Mouse (Mus musculus) cortical plate, adult 2 months (tissue): ENCODE measurements around the gene Sipa1. TPM values are rescaled to one million over a fixed set of nuclear protein-coding genes. Genes with fewer than 3 reads are reported as not detected.
A peak's percentile ranks its signal among the peaks of the same experiment; 100 is the strongest.

Experiments used
- H3K27ac ChIP-seq: fragments of 200-500 bp; 2 replicates; pipeline ENCODE4 v1.5.1; 2012; ENCODE audit warnings: low read length, control low read depth, inconsistent platforms; ENCODE audit not compliant: insufficient read depth
- H3K4me1 ChIP-seq: fragments of 200-500 bp; 2 replicates; pipeline ENCODE4 v1.6.1; 2011; ENCODE audit warnings: low read length; ENCODE audit not compliant: control insufficient read depth, insufficient read depth
- H3K4me3 ChIP-seq: fragments of 200-500 bp; 2 replicates; pipeline ENCODE4 v1.5.1; 2011; ENCODE audit warnings: mild to moderate bottlenecking, low read length, control low read depth; ENCODE audit not compliant: insufficient read depth
- CTCF ChIP-seq: fragments of 200-500 bp; IDR thresholded peaks from 2 replicates; pipeline ENCODE4 v1.5.1; 2011; ENCODE audit warnings: mild to moderate bottlenecking, control low read depth, low read length; ENCODE audit not compliant: insufficient read depth; ENCODE audit errors: extremely low read depth
- POLR2A ChIP-seq: fragments of 200-500 bp; IDR thresholded peaks from 2 replicates; pipeline ENCODE4 v1.6.1; 2011; ENCODE audit warnings: mild to moderate bottlenecking, low read length, control low read depth; ENCODE audit not compliant: insufficient read depth; ENCODE audit errors: extremely low read depth
- polyA plus RNA-seq: library from polyadenylated mRNA; depleted of rRNA; stranded (reverse); fragments of >200 nt; gene quantifications from 2 replicates; pipeline ENCODE4 v1.2.3, GENCODE M21; 2012; rRNA removed

Gene Sipa1
- 16.9 and 17.7 TPM in 2 replicates for polyA plus RNA-seq

DNA sequence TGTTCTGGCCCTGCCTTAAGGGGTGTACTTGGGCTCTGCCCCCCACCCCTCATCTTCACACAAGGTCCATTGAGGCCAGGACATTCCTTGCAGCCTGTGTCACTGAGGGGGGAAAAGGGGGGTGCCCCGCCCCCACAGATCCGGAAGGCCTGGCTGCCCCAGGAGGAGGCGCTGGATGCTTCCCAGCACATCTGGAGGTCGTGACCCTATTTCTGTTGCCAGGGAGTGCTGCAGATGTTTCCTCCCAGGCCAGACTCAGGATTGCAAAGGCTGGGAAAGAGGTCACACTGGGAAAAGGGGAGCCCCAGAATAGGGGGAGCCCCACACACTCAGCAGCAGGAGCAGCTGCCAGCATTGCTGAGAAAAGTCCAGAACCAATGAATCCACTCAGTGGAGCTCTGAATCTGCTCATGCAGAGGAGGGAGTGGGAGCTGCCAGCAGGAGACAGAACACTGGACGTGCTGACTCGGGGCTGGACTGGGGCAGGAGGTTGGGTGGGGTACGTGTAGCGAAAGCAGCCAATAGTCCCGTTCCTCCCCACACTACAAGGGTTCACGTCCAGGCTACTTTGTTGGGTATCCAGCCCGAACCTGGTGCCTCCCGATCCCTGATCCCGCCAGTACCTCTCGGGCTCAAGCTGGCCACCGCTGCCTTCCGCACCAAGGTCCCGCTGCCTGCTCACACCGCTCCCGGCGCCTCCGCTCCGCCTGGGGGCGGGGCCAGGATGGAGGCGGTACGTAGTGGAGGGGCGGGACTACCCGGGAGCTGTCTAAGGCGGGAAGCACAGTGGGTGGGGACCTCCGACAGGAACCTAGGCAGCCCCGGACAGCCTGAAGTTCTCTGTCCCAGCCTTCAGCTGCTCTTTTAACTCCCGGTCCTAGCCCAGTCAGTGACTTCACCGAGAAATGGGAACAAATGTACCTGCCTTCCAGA lies at the start of gene Sipa1:
Sipa1 (minus strand) TSS at position 727 of the 933 bp plus-strand sequence.
- Histone ChIP-seq H3K27ac (peak within 1 kb of the TSS; percentile 78), H3K4me1 (no peaks in the 10 kb centered on the region), H3K4me3 (peak within 1 kb of the TSS; percentile 47)
- TF ChIP-seq CTCF (no peak), POLR2A (peak; percentile 44; the same call in 1 of the 2 replicates)

DNA sequence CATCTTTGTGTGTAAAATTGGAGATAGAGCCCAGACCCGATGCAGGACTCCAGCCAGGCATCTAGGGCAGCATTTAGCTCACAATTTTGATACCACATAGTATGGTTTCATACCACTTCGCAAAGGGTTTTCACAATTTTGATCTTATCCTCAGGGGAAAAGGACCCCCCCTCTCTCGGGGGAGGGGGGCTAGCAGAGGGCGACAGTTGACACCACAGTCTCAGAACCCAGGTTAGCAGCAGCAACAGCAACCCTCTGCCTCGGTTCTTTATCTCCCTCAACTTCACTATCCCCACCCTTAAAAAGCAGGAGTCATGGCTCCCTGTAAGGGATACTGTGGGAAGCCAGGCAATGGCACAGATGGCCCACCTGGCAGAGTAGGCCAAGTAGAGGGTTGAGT lies 49.7 kb upstream of the Sipa1 start:
- TF ChIP-seq CTCF = no peak
- TF ChIP-seq POLR2A = no peak
- H3K4me3 ChIP-seq = no peak overlapping the region
- H3K4me1 ChIP-seq = peaks cover 7% of the 10 kb centered on the region
- no peak overlapping the region for H3K27ac ChIP-seq

DNA sequence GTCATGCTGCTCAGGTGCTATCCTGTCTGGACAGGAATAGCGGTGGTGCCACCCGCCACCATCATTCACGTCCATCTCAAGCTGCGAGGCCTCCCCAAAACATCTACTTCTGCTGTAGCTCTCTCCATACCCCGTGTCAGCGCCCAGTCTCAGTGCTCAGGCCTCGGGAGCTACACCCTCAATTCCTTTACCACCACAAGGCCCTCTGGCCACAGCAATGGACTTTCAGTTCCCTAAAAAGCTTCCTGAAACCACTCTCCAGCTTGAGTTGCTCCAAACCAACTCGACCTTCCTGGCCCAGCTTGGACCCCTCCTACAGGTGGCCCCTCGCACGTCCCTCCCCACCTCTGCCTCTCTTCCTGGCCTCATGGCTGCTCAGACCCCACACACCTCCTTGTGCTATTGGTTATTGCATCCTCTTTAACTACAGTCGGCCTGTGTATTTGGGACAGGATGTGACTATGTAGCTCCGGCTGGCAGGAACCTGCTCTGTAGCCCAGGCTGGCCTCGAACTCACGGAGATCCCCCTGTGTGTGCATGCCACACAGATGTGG lies 48.5 kb upstream of the Sipa1 start:
- Histone ChIP-seq H3K4me3 (no peak overlapping the region), H3K27ac (no peak overlapping the region), H3K4me1 (peaks cover 6% of the 10 kb centered on the region)
- no peak for TF ChIP-seq POLR2A
- no peak for TF ChIP-seq CTCF

DNA sequence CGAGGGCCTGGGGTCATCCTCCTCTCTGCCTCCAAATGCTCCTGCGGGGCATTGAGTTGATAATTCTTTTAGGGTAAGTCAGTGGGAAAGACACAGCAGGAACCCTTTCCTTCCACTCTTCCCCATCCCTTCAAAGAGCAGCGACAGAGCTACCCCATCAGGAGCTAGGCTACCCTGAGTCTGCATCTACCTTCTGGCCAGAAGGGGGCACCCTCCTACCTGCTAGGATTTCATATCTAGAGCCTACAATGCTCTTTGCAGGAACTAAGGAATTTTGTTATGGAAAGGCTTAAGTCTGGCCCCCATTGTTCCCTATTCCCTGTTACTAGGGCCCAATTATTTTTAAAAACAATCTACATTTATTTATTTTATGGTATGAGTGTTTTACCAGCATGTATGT lies 47.7 kb upstream of the Sipa1 start:
- no peak overlapping the region for H3K27ac ChIP-seq
- no peak overlapping the region for H3K4me3 ChIP-seq
- TF ChIP-seq POLR2A (no peak), CTCF (peak; percentile 80)
- peaks cover 5% of the 10 kb centered on the region; the same call in 1 of the 2 replicates for H3K4me1 ChIP-seq

DNA sequence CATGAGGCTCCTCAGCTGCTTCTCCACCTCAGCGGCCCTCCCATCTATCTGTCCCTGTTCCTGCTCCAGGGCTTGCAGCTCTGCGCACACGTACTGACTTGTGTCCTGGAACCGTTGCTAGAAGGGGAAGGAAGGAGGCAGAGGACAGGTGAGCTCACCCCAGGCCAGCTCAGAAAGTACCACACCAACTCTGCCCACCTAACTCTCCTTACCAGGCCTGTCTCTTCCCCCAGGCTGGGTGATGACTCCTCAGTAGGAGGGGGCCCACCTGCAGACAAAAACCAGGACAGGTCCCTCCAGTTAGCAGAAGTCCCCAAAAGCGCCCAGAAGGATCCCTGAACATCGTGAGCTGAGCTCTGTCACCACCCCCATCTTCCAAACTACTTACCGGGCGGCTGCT lies 47.1 kb upstream of the Sipa1 start:
- peaks cover 5% of the 10 kb centered on the region; the same call in 1 of the 2 replicates for H3K4me1 ChIP-seq
- no peak overlapping the region for H3K4me3 ChIP-seq
- no peak for TF ChIP-seq POLR2A
- no peak for TF ChIP-seq CTCF
- no peak overlapping the region for H3K27ac ChIP-seq

DNA sequence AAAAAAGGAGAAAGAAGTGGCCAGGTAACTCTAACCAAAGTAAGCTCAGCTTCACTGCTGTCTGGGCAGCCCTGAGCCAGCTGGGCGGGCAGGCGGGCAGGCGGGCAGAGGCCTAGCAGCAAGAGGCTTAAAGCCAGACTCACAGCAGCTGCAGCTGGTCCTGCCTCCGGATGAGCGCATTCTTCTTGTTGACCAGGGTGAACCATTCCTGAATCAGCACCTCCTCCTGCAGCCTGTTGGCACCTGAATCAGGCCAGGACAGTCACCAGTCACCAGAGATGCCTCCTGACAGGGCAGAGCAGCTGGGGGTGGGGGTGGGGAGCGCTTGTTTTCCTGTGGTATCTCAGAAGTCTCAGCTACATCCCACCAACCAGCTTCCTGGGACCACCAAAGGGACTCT lies 46.6 kb upstream of the Sipa1 start:
- Histone ChIP-seq H3K4me1 (peaks cover 5% of the 10 kb centered on the region; the same call in 1 of the 2 replicates), H3K4me3 (no peak overlapping the region), H3K27ac (no peak overlapping the region)
- TF ChIP-seq CTCF (no peak), POLR2A (no peak)

DNA sequence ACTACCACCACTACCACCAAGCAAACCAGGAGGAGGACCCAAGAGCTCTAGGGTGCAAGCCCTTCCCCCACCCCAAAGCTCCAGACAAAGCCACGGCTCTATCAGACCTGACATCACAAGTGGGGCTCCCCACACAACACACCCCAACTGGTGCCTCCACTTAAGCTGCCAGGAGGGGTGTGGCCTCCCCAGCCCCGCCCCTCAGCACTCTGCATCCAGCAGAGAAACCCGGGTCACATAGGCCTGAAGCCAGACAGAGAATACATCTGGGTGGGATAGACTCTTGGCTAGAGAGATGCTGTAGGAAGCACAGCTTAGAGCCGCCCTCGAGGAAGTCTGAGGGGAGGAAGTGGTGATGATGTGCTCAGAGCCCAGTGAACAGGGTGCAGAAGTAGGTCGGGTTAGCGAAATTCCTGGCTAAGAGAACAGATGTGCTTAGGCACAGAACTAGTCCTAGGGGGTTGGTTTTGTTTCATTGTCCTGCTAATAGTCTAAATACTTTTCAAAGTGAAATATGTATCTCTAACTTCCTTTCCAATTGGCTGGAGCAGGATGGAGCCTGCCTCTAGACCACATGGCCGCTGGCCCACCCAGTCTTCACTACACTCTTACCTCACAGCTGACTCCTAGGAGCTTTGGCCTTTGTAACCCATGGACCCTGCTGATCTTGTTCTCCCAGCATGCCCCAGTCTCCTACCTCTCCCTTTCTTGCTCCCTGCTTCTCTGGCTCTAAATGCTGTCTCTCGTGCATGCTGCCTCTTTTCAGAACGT lies 41.5 kb upstream of the Sipa1 start:
- no peak for TF ChIP-seq POLR2A
- no peak for TF ChIP-seq CTCF

DNA sequence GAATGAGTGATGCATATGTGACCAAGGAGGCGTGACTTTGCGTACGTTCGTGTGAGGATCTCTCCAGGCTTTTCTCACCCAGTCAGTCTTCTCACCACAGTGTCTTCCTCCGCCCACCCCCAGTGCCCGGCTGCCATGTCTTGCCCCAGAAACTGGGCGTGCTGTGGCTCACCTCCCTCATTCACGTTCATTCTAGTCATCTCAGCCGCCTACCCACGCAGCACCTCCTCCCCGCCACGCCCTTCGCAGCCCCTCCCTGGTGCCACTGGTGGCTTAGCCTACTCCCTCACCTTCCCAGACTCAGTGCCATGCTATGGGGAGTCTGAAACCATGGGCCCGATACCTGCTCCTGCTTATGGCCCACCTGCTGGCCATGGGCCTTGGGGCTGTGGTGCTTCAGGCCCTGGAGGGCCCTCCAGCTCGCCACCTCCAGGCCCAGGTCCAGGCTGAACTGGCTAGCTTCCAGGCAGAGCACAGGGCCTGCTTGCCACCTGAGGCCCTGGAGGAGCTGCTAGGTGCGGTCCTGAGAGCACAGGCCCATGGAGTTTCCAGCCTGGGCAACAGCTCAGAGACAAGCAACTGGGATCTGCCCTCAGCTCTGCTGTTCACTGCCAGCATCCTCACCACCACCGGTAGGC lies 40.8 kb upstream of the Sipa1 start, which contains the start of gene Kcnk7:
Kcnk7 (plus strand) TSS at position 205 of the 638 bp plus-strand sequence.
- no peak within 1 kb of the TSS for H3K4me3 ChIP-seq
- H3K4me1 ChIP-seq = no peaks in the 10 kb centered on the region
- no peak within 1 kb of the TSS for H3K27ac ChIP-seq
- no peak for TF ChIP-seq POLR2A
- no peak for TF ChIP-seq CTCF

More for the DNA sequence above, 41.5 kb upstream of the Sipa1 start:
- Histone ChIP-seq H3K27ac (no peak overlapping the region), H3K4me3 (no peak overlapping the region), H3K4me1 (no peaks in the 10 kb centered on the region)

DNA sequence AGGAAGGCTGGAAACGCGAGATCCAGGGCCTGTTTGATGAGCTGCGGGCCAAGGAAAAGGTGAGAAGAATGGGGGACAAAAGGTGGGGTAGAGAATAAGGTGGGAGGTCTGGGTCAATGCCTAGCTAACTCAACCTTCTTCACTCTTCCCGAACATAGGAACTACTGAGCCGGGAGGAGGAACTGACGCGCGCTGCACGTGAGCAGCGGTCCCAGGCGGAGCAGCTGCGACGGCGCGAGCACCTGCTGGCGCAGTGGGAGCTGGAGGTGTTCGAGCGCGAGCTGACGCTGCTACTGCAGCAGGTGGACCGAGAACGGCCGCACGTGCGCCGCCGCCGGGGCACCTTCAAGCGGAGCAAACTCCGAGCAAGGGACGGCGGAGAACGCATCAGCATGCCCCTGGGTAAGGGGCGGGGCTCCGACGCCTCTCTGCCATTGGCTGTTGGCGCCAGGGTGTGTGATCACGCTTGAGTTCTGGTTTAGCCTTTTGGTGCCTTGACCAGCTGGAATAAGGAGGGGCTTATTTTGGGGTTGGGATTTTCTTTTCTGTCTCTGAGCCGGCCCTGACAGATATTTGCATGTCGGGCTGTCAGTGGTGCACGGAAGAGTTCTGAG lies 32.4 kb upstream of the Sipa1 start:
- H3K4me1 ChIP-seq = peaks cover 7% of the 10 kb centered on the region
- H3K27ac ChIP-seq = no peak overlapping the region
- no peak for TF ChIP-seq POLR2A
- TF ChIP-seq CTCF = no peak
- no peak overlapping the region for H3K4me3 ChIP-seq

DNA sequence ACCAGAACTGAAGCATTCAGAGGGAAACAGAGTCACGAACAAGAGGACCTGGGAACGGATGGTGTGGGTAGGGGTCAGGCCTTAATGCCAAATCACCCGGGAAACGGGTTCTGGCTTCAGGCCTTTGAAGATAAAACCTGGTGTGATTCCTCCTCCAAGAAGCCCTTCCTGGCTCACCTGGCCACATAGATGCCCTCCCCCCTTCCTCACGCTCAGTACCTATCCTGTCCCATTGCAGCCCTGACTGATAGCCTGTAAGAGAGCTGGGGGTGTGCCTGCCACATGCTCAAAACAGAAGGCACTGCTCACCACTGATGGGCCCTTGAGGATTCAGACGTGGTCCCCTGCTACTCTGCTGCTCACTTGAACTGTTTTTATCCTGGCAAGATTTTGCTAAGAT lies 30.3 kb upstream of the Sipa1 start:
- Histone ChIP-seq H3K4me3 (no peak overlapping the region), H3K27ac (peak overlapping the region; percentile 8; the same call in 1 of the 2 replicates), H3K4me1 (peaks cover 7% of the 10 kb centered on the region)
- TF ChIP-seq POLR2A (no peak), CTCF (no peak)
